29 mouse cellular contexts compared by ENCODE assay signal in the genomic region with DNA sequence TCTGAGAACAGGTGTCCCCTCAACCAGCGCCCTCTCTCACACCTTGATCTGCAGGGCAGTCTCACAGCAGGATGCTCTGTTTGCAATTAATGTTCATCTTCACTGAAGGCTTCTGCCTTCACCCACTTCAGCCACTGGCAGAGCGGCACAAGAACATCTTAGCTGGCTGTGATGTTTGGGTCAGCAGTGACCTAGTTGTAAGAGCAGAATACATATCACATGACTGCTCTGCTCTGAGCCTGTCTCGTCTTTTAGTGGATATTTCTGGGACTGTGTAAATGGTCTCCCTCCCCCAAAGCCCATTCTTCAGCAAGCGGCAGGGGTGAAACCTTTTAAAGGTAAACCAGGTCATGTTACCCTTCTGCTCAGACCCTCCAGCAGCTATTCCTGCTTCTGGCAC. TPM values are rescaled to one million over a fixed set of nuclear protein-coding genes. Genes with fewer than 3 reads are reported as not detected.
A peak's percentile ranks its signal among the peaks of the same experiment; 100 is the strongest.
DNase-seq lines count a peak whose midpoint lies in the region; ATAC-seq and TF ChIP-seq lines count a peak whose summit lies in the region.
"Had no signal": no experiment of that assay in that cellular context is flagged by ENCODE, and none has a peak within 500 bp of the region (broad histone marks: within the 10 kb centered on the region; RNA-seq: fewer than 3 reads in every experiment).

No protein-coding gene starts in this region.

- H3K4me2 ChIP-seq in heart, embryonic 12.5 days: 0 out of 2 replicates have a peak overlapping the region, but pooled peaks have one; percentile 1
- peak overlapping the region; percentile 6; the same call in 1 of the 2 replicates for H3K4me2 ChIP-seq in heart, postnatal 0 days (ENCODE audit: low read depth, low read length)
- H3K4me2 ChIP-seq: hindbrain, embryonic 14.5 days; kidney, embryonic 15.5 days; limb, embryonic 12.5 days; liver, embryonic 15.5 days; lung, embryonic 14.5 days; neural tube, embryonic 13.5 days had no signal

- 48% methylated on average over 4 of the region's 4 CpGs for WGBS in heart, embryonic 10.5 days
- 44% methylated on average over 4 of the region's 4 CpGs for WGBS in heart, embryonic 12.5 days
- 40% methylated on average over 4 of the region's 4 CpGs for WGBS in heart, postnatal 0 days

- no peak for ATAC-seq in heart, embryonic 12.5 days (ENCODE audit: insufficient number of reproducible peaks, low FRiP score)
- ATAC-seq in heart, postnatal 0 days (ENCODE audit: insufficient read depth, low read depth): peak; percentile 17; the same call in 1 of the 2 replicates
- ATAC-seq: activated CD4-positive, CD25-positive, alpha-beta regulatory T cell, adult 4 months; inflammation-experienced regulatory T-cells, adult 6 months had no signal

- H3K4me3 ChIP-seq in heart, embryonic 10.5 days: no peak overlapping the region
- H3K4me3 ChIP-seq in heart, embryonic 12.5 days: no peak overlapping the region
- no peak overlapping the region for H3K4me3 ChIP-seq in heart, postnatal 0 days (ENCODE audit: low read depth, low read length)
- H3K4me3 ChIP-seq: erythroblast, embryonic 14.5 days; kidney, embryonic 15.5 days; left cerebral cortex, adult 2 months; limb, embryonic 12.5 days; liver, embryonic 15.5 days; neural tube, embryonic 13.5 days had no signal

- no peaks in the 10 kb centered on the region for H3K27me3 ChIP-seq in heart, embryonic 10.5 days (ENCODE audit: insufficient read depth, poor library complexity, severe bottlenecking)
- no peaks in the 10 kb centered on the region for H3K27me3 ChIP-seq in heart, embryonic 12.5 days (replicated peaks)
- no peaks in the 10 kb centered on the region for H3K27me3 ChIP-seq in heart, postnatal 0 days (ENCODE audit: control insufficient read depth, insufficient read depth, low read length)
- H3K27me3 ChIP-seq: CH12.LX; kidney, embryonic 15.5 days; limb, embryonic 12.5 days; liver, embryonic 15.5 days; neural tube, embryonic 13.5 days had no signal

- H3K9ac ChIP-seq in heart, embryonic 12.5 days: 0 out of 2 replicates have a peak overlapping the region, but pooled peaks have one; percentile 27
- H3K9ac ChIP-seq in heart, postnatal 0 days (replicated peaks; ENCODE audit: low read depth, low read length): no peak overlapping the region
- H3K9ac ChIP-seq: hindbrain, embryonic 14.5 days; kidney, embryonic 15.5 days; limb, embryonic 12.5 days; liver, embryonic 15.5 days; lung, embryonic 14.5 days; neural tube, embryonic 13.5 days had no signal

- H3K4me1 ChIP-seq in heart, embryonic 10.5 days: peaks cover 75% of the 10 kb centered on the region
- peaks cover 89% of the 10 kb centered on the region for H3K4me1 ChIP-seq in heart, embryonic 12.5 days (replicated peaks)
- peaks cover 89% of the 10 kb centered on the region for H3K4me1 ChIP-seq in heart, postnatal 0 days (ENCODE audit: control insufficient read depth, insufficient read depth)
- H3K4me1 ChIP-seq: kidney, embryonic 15.5 days; liver, embryonic 15.5 days had no signal

- intact Hi-C loops in heart, postnatal 14 days (cut with DNase I): loop anchor here (5.0 kb wide), 1 partner anchor 84 kb away; no protein-coding TSS in a partner anchor

- H3K36me3 ChIP-seq in heart, embryonic 10.5 days: no peaks in the 10 kb centered on the region
- H3K36me3 ChIP-seq in heart, embryonic 12.5 days: no peaks in the 10 kb centered on the region
- H3K36me3 ChIP-seq in heart, postnatal 0 days (replicated peaks; ENCODE audit: control insufficient read depth, insufficient read depth, low read length): no peaks in the 10 kb centered on the region
- H3K36me3 ChIP-seq: kidney, embryonic 15.5 days; limb, embryonic 12.5 days; liver, embryonic 15.5 days; neural tube, embryonic 13.5 days had no signal

- TF ChIP-seq EP300 in heart, postnatal 0 days (IDR thresholded peaks at IDR 0.05; ENCODE audit: low read depth): no peak; the same call in 1 of the 2 replicates

- DNase-seq in heart, adult 18-20 months: peak; percentile 42 to 59
- no peak for DNase-seq in heart, postnatal 14 days
- no peak for DNase-seq in heart, embryonic 10.5 days (ENCODE audit: low spot score)
- DNase-seq in heart, postnatal 0 days (ENCODE audit: low spot score): no peak
- DNase-seq in layer of hippocampus, postnatal 36 days: no peak
- DNase-seq: adrenal gland, adult 2 months; adrenal gland, postnatal 36 days; B cell, adult 2 months; cerebellum, adult 18-20 months; kidney, adult 18-20 months; kidney, postnatal 25 days; lung, embryonic 14.5 days; lung, postnatal 14 days; retina, postnatal 1 day; right cerebral cortex, postnatal 14 days; thymus, postnatal 4 days had no signal

- peak overlapping the region; percentile 79 for H3K27ac ChIP-seq in heart, embryonic 10.5 days
- peak overlapping the region; percentile 94 for H3K27ac ChIP-seq in heart, embryonic 12.5 days (ENCODE audit: poor library complexity, severe bottlenecking)
- H3K27ac ChIP-seq in heart, postnatal 0 days (ENCODE audit: low read depth): peak overlapping the region; percentile 91
- H3K27ac ChIP-seq: hindbrain, embryonic 14.5 days; kidney, embryonic 15.5 days; left cerebral cortex, adult 2 months; limb, embryonic 12.5 days; liver, embryonic 15.5 days; neural tube, embryonic 13.5 days had no signal

- TF ChIP-seq CTCF in heart, postnatal 0 days (IDR thresholded peaks at IDR 0.05; ENCODE audit: low read depth): no peak

- no peaks in the 10 kb centered on the region for H3K9me3 ChIP-seq in heart, embryonic 10.5 days
- no peaks in the 10 kb centered on the region for H3K9me3 ChIP-seq in heart, embryonic 12.5 days (replicated peaks)
- no peaks in the 10 kb centered on the region for H3K9me3 ChIP-seq in heart, postnatal 0 days (replicated peaks; ENCODE audit: control insufficient read depth, low read length)
- H3K9me3 ChIP-seq: kidney, embryonic 15.5 days; limb, embryonic 12.5 days; liver, embryonic 15.5 days; neural tube, embryonic 13.5 days had no signal

RNA-seq across cellular contexts. Expression of a gene that starts 50.7 kb away (rescaled TPM):
- 100 to 1,000 TPM; 139 to 191 TPM for total RNA-seq in heart, adult 18-20 months (2021)
- total RNA-seq in heart, postnatal 14 days (2021): 100 to 1,000 TPM; 246 to 292 TPM
- polyA plus RNA-seq in heart, embryonic 10.5 days (2016; fragmentation: Nextera tagmentation; extraction: Ambion mirVana): 92.5 and 153 TPM in 2 replicates
- polyA plus RNA-seq in heart, embryonic 12.5 days (2016; fragmentation: Nextera tagmentation; extraction: Ambion mirVana): 217 and 222 TPM in 2 replicates
- total RNA-seq in heart, postnatal 0 days (2014; rRNA removed; ENCODE audit: low replicate concordance): 269 and 288 TPM in 2 replicates
- polyA plus RNA-seq in heart, postnatal 0 days (2015; fragmentation: Nextera tagmentation; extraction: Ambion mirVana): 325 and 334 TPM in 2 replicates
- 10 to 100 TPM; 24.1 to 25.2 TPM for total RNA-seq in layer of hippocampus, postnatal 36 days (2021)
- total RNA-seq: CH12.LX; hematopoietic stem cell, adult 5-6 weeks; liver, adult 2 months had no signal
- polyA plus RNA-seq: activated CD4-positive, CD25-positive, alpha-beta regulatory T cell, adult 4 months; erythroblast, embryonic 14.5 days; liver, adult 2 months had no signal

Comparison
In these comparisons a context has a peak if more than half of its experiments do, and no peak if none do; other contexts are left out.
1. DNase-seq: peak in heart, adult 18-20 months (2 of 2); none in heart, postnatal 14 days (0 of 2), heart, embryonic 10.5 days (single experiment), heart, postnatal 0 days (single experiment) and layer of hippocampus, postnatal 36 days (0 of 2).
2. RNA of a gene that starts 50.7 kb away (total RNA-seq): 246 to 292 TPM in heart, postnatal 14 days, 269 to 288 TPM in heart, postnatal 0 days and 139 to 191 TPM in heart, adult 18-20 months; 24.1 to 25.2 TPM in layer of hippocampus, postnatal 36 days; every median in the first group is over 4 times any median in the second.
3. Peak in every context shown above with its lines, with median percentiles within 50 percentile points of each other: H3K27ac ChIP-seq.